Mouse (Mus musculus) G1E (cell line): ENCODE measurements around the gene Ebf1.

Experiments
- CTCF ChIP-seq: IDR thresholded peaks from 2 replicates; pipeline ENCODE4 v1.5.1; 2012; ENCODE audit warnings: low read depth, low read length, inconsistent platforms, mixed read lengths
- GATA1 ChIP-seq: IDR thresholded peaks from 2 replicates; pipeline ENCODE4 v1.6.1; 2012; ENCODE audit warnings: borderline replicate concordance, low read length, inconsistent platforms, mixed read lengths
- TAL1 ChIP-seq: conservative IDR thresholded peaks from 2 replicates; pipeline ENCODE4 v1.6.1; 2012; ENCODE audit warnings: low read depth, low read length, inconsistent platforms, mixed read lengths

DNA sequence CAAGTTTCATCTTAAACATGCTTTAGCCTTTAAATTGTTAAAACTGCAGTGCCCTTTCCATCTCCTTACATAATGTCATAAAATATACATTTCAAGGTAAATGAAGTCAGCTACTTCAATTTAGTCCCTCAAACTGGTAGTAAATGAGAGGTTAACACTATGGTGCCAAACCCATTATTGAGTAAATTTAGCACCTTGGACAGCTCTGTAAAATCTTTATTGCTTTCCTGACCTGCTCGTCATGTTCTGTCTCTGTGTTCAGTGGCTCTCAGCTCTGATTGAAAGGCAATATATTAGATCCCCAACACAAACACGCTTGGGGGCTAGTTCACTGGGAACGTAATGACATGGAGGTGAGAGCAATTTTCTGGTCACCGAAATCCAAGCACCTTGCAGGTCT lies 370.7 kb downstream of the Ebf1 start:
- TF ChIP-seq CTCF (no peak), TAL1 (no peak), GATA1 (no peak)
